In genomic region chr3:79518761-79519527, GRCm38 (mm10) we compare ENCODE assay signal across 8 mouse cellular contexts. TPM values are rescaled to one million over a fixed set of nuclear protein-coding genes. Genes with fewer than 3 reads are reported as not detected.
DNase-seq lines count a peak whose midpoint lies in the region; ATAC-seq lines count a peak whose summit lies in the region.

No protein-coding gene starts in this region.

- WGBS in hindbrain, embryonic 12.5 days: 39% methylated on average over 13 of the region's 13 CpGs
- WGBS in midbrain, embryonic 14.5 days: 29% methylated on average over 13 of the region's 13 CpGs

- no peaks in the 10 kb centered on the region for H3K27me3 ChIP-seq in megakaryocyte, embryonic 14.5 days (replicated peaks)
- no peaks in the 10 kb centered on the region for H3K27me3 ChIP-seq in hindbrain, embryonic 12.5 days
- no peaks in the 10 kb centered on the region for H3K27me3 ChIP-seq in midbrain, embryonic 14.5 days (ENCODE audit: control insufficient read depth, insufficient read depth, low read length)

- peaks cover 61% of the 10 kb centered on the region for H3K4me1 ChIP-seq in megakaryocyte, embryonic 14.5 days
- H3K4me1 ChIP-seq in hindbrain, embryonic 12.5 days: peaks cover 29% of the 10 kb centered on the region
- H3K4me1 ChIP-seq in midbrain, embryonic 14.5 days (ENCODE audit: control insufficient read depth, insufficient read depth, low read length): peaks cover 13% of the 10 kb centered on the region

- DNase-seq in gastrocnemius, adult 18-20 months (ENCODE audit: low spot score): peak; percentile 43
- peak; percentile 45 for DNase-seq in liver
- peak; percentile 44 for DNase-seq in midbrain, embryonic 14.5 days
- DNase-seq in right cerebral cortex, adult 18-20 months: no peak
- DNase-seq in layer of hippocampus, postnatal 36 days: no peak

- 0 out of 2 replicates have a peak overlapping the region, but pooled peaks have one; percentile 4 for H3K9ac ChIP-seq in hindbrain, embryonic 12.5 days
- no peak overlapping the region for H3K9ac ChIP-seq in midbrain, embryonic 14.5 days (replicated peaks; ENCODE audit: low read length)

- peak overlapping the region; percentile 40 for H3K27ac ChIP-seq in hindbrain, embryonic 12.5 days
- peak overlapping the region; percentile 41; the same call in 1 of the 2 replicates for H3K27ac ChIP-seq in midbrain, embryonic 14.5 days (replicated peaks; ENCODE audit: low read depth, low read length)

- peaks cover 31% of the 10 kb centered on the region for H3K36me3 ChIP-seq in megakaryocyte, embryonic 14.5 days (replicated peaks; ENCODE audit: low read length)
- H3K36me3 ChIP-seq in hindbrain, embryonic 12.5 days: peaks cover 2% of the 10 kb centered on the region; the same call in 1 of the 2 replicates
- no peaks in the 10 kb centered on the region for H3K36me3 ChIP-seq in midbrain, embryonic 14.5 days (ENCODE audit: control insufficient read depth, insufficient read depth, low read length)

- H3K4me2 ChIP-seq in hindbrain, embryonic 12.5 days (replicated peaks): no peak overlapping the region
- no peak overlapping the region for H3K4me2 ChIP-seq in midbrain, embryonic 14.5 days (ENCODE audit: low read length)

- ATAC-seq in megakaryocyte, adult 5-6 weeks (ENCODE audit: poor library complexity, severe bottlenecking): no peak
- peak; percentile 54 for ATAC-seq in hindbrain, embryonic 12.5 days (ENCODE audit: low FRiP score)
- ATAC-seq in midbrain, embryonic 14.5 days (ENCODE audit: low FRiP score, low TSS enrichment): peak; percentile 68; the same call in 1 of the 2 replicates

- H3K4me3 ChIP-seq in megakaryocyte, embryonic 14.5 days (replicated peaks): peak overlapping the region; percentile 19
- no peak overlapping the region for H3K4me3 ChIP-seq in hindbrain, embryonic 12.5 days
- no peak overlapping the region for H3K4me3 ChIP-seq in midbrain, embryonic 14.5 days (replicated peaks; ENCODE audit: low read depth, low read length)

- H3K9me3 ChIP-seq in megakaryocyte, embryonic 14.5 days: no peaks in the 10 kb centered on the region
- no peaks in the 10 kb centered on the region for H3K9me3 ChIP-seq in hindbrain, embryonic 12.5 days (replicated peaks)
- H3K9me3 ChIP-seq in midbrain, embryonic 14.5 days (ENCODE audit: control insufficient read depth, low read length): no peaks in the 10 kb centered on the region

RNA-seq across cellular contexts. Expression of gene Fnip2, which starts 48.7 kb away (rescaled TPM):
- 0.19 and 2.8 TPM in 2 replicates for polyA plus RNA-seq in megakaryocyte, embryonic 14.5 days (2012; ENCODE audit: insufficient read depth, low replicate concordance)
- 17.9 and 21.3 TPM in 2 replicates for total RNA-seq in megakaryocyte, adult 5-6 weeks (2015)
- total RNA-seq in megakaryocyte, adult 5-6 weeks (2017): 16.4 and 17.1 TPM in 2 replicates
- total RNA-seq in gastrocnemius, adult 18-20 months (2021): 1 to 10 TPM; 3.4 to 4.6 TPM
- 9.8 and 10.1 TPM in 2 replicates for polyA plus RNA-seq in hindbrain, embryonic 12.5 days (2016; fragmentation: Nextera tagmentation; extraction: Ambion mirVana)
- polyA plus RNA-seq in midbrain, embryonic 14.5 days (2014; fragmentation: Nextera tagmentation; extraction: Ambion mirVana): 7.7 and 8.0 TPM in 2 replicates
- total RNA-seq in layer of hippocampus, postnatal 36 days (2021): 10 to 100 TPM; 21.6 to 26.8 TPM

Comparison
In these comparisons a context has a peak if more than half of its experiments do, and no peak if none do; other contexts are left out.
1. DNase-seq: peak in gastrocnemius, adult 18-20 months (single experiment), liver (single experiment) and midbrain, embryonic 14.5 days (single experiment); none in right cerebral cortex, adult 18-20 months (single experiment) and layer of hippocampus, postnatal 36 days (0 of 2).